Mouse (Mus musculus): ENCODE measurements around the gene Mpv17. TPM values are rescaled to one million over a fixed set of nuclear protein-coding genes. Genes with fewer than 3 reads are reported as not detected.

The Mpv17 gene
- total RNA-seq, 2 experiments from 2014 or later, result 40.5 to 49.8 TPM

Other genes with a start within 250 kb of the Mpv17 start
- gene Ost4, start 246.5 kb downstream of the Mpv17 start, total RNA-seq (2021), result 100 to 1,000 TPM in 1 of 2 experiments, 10 to 100 TPM in 1; 96.8 to 101 TPM
- 1 to 10 TPM; 4.5 to 4.9 TPM for gene Emilin1, start 240.8 kb downstream of the Mpv17 start, total RNA-seq (2021)
- gene Khk, start 232.8 kb downstream of the Mpv17 start, total RNA-seq (2021), result 1 to 10 TPM; 8.3 to 9.1 TPM
- 10 to 100 TPM; 33.2 to 35.3 TPM for gene Cgref1, start 208.7 kb downstream of the Mpv17 start, total RNA-seq (2021)
- 100 to 1,000 TPM; 122 to 140 TPM for gene Preb, start 193.9 kb downstream of the Mpv17 start, total RNA-seq (2021)
- under 1 TPM in 1 of 2 experiments, not detected in 1; 0.09 TPM for gene Tcf23, start 185.6 kb downstream of the Mpv17 start, total RNA-seq (2021)
- 10 to 100 TPM; 71.4 to 75.3 TPM for gene Atraid, start 105.9 kb downstream of the Mpv17 start, total RNA-seq (2021)
- 10 to 100 TPM; 11.8 to 18.0 TPM for gene Slc5a6, start 105.3 kb downstream of the Mpv17 start, total RNA-seq (2021)
- 10 to 100 TPM; 17.9 to 19.4 TPM for gene Cad, start 99.5 kb downstream of the Mpv17 start, total RNA-seq (2021)
- gene Dnajc5g, start 48.0 kb downstream of the Mpv17 start, total RNA-seq (2021), result not detected
- 100 to 1,000 TPM; 148 to 193 TPM for gene Slc30a3, start 46.0 kb downstream of the Mpv17 start, total RNA-seq (2021)
- gene Trim54, start 37.5 kb downstream of the Mpv17 start, total RNA-seq (2021), result 1 to 10 TPM; 1.9 to 2.0 TPM
- gene Ucn, start 15.4 kb downstream of the Mpv17 start, total RNA-seq (2021), result 1 to 10 TPM; 2.5 to 2.7 TPM
- gene Gm29609, start 25.7 kb upstream of the Mpv17 start, total RNA-seq (2021), result 1 to 10 TPM; 3.3 TPM
- gene Gtf3c2, start 25.9 kb upstream of the Mpv17 start, total RNA-seq (2021), result 10 to 100 TPM; 54.9 to 57.2 TPM
- 10 to 100 TPM; 72.2 to 77.1 TPM for gene Snx17, start 39.0 kb upstream of the Mpv17 start, total RNA-seq (2021)
- 10 to 100 TPM; 39.5 to 49.2 TPM for gene Eif2b4, start 39.2 kb upstream of the Mpv17 start, total RNA-seq (2021)
- 10 to 100 TPM; 27.2 to 31.1 TPM for gene Zfp513, start 48.1 kb upstream of the Mpv17 start, total RNA-seq (2021)
- 10 to 100 TPM; 77.5 to 87.1 TPM for gene Ppm1g, start 66.4 kb upstream of the Mpv17 start, total RNA-seq (2021)
- 10 to 100 TPM; 72.9 to 75.8 TPM for gene Nrbp1, start 86.6 kb upstream of the Mpv17 start, total RNA-seq (2021)
- not detected for gene Gm9970, start 87.0 kb upstream of the Mpv17 start, total RNA-seq (2021)
- 1 to 10 TPM; 1.6 to 2.0 TPM for gene Krtcap3, start 97.4 kb upstream of the Mpv17 start, total RNA-seq (2021)
- gene Ift172, start 136.9 kb upstream of the Mpv17 start, total RNA-seq (2021), result 10 to 100 TPM; 82.8 to 93.9 TPM
- 100 to 1,000 TPM; 124 to 147 TPM for gene Fndc4, start 141.8 kb upstream of the Mpv17 start, total RNA-seq (2021)
- gene Gckr, start 143.2 kb upstream of the Mpv17 start, total RNA-seq (2021), result under 1 TPM; 0.11 to 0.30 TPM

Data from left cerebral cortex, postnatal 14 days (tissue).